Mouse (Mus musculus) megakaryocyte, embryonic 14.5 days (primary cell): ENCODE measurements around the gene Tent5c.

ENCODE experiments used
- FLI1 ChIP-seq: IDR thresholded peaks from 2 replicates; pipeline ENCODE4 v1.6.1; 2012; ENCODE audit warnings: low read length, inconsistent platforms, mixed read lengths
- GATA1 ChIP-seq: IDR thresholded peaks from 3 replicates; pipeline ENCODE4 v1.6.1; 2012; ENCODE audit warnings: mixed read lengths, low read length, inconsistent platforms, borderline replicate concordance

GRCm38 (mm10) chr3:100480251-100481005 lies 8.7 kb downstream of the Tent5c start:
- TF ChIP-seq GATA1 = no peak
- TF ChIP-seq FLI1 = no peak
